Mouse (Mus musculus): Measurements from ENCODE around the gene Ankzf1.
A peak's percentile ranks its signal among the peaks of the same experiment; 100 is the strongest.
"Not testable (repeated sequence)": the region's sequence is repeated elsewhere in the genome, so short reads cannot be mapped to it uniquely, and the experiment has no call there.

Ankzf1 gene

GRCm38 (mm10) chr1:75227653-75228052 lies 35.7 kb downstream of the Ankzf1 start:
- DNase-seq, result no peak

GRCm38 (mm10) chr1:75229158-75229557 lies 37.2 kb downstream of the Ankzf1 start:
- DNase-seq, result no peak

GRCm38 (mm10) chr1:75230335-75230994 lies 38.5 kb downstream of the Ankzf1 start:
- DNase-seq, result no peak

GRCm38 (mm10) chr1:75231224-75231623 lies 39.3 kb downstream of the Ankzf1 start:
- DNase-seq, result no peak

GRCm38 (mm10) chr1:75231664-75232152 lies 39.8 kb downstream of the Ankzf1 start, which contains the start of gene A630095N17Rik:
TSS of gene A630095N17Rik (minus strand) at chr1:75232102.
- no peak for DNase-seq

- DNase-seq, result not testable (repeated sequence)
Measured at GRCm38 (mm10) chr1:75232489-75232888, 40.5 kb downstream of the Ankzf1 start.

GRCm38 (mm10) chr1:75234606-75235005 lies 42.7 kb downstream of the Ankzf1 start:
- DNase-seq, result peak; percentile 63 to 66

- DNase-seq, result peak; percentile 80 to 85
Measured at GRCm38 (mm10) chr1:75236117-75237050, 44.4 kb downstream of the Ankzf1 start, which contains the start of gene Dnajb2. TSS of gene Dnajb2 (plus strand) at chr1:75236406.

GRCm38 (mm10) chr1:75239591-75239990 lies 47.6 kb downstream of the Ankzf1 start:
- DNase-seq, result no peak

GRCm38 (mm10) chr1:75243411-75243810 lies 51.5 kb downstream of the Ankzf1 start:
- no peak for DNase-seq

GRCm38 (mm10) chr1:75244175-75244826 lies 52.4 kb downstream of the Ankzf1 start:
- no peak for DNase-seq

- DNase-seq, result no peak
Measured at GRCm38 (mm10) chr1:75244836-75245235, 52.9 kb downstream of the Ankzf1 start.

GRCm38 (mm10) chr1:75247071-75247930 lies 55.4 kb downstream of the Ankzf1 start:
- DNase-seq, result no peak

- no peak for DNase-seq
Measured at GRCm38 (mm10) chr1:75248041-75248772, 56.3 kb downstream of the Ankzf1 start.
